Mouse (Mus musculus) cerebellum, adult 2 months (tissue): Measurements from ENCODE around the gene Vil1. TPM values are rescaled to one million over a fixed set of nuclear protein-coding genes. Genes with fewer than 3 reads are reported as not detected.

Source experiments
- DNase-seq, 2 experiments: peaks; one replicate each; pipeline ENCODE4 v3.0.0; 2021
- H3K27ac ChIP-seq: fragments of 200-500 bp; 2 replicates; pipeline ENCODE4 v1.5.1; 2012; ENCODE audit warnings: low read length, control low read depth, inconsistent platforms; ENCODE audit not compliant: insufficient read depth
- H3K27me3 ChIP-seq: fragments of 200-500 bp; 2 replicates; pipeline ENCODE4 v1.6.1; 2012; ENCODE audit warnings: inconsistent platforms, mild to moderate bottlenecking, low read length, moderate library complexity; ENCODE audit not compliant: control insufficient read depth, insufficient read depth
- H3K4me1 ChIP-seq: fragments of 200-500 bp; 2 replicates; pipeline ENCODE4 v1.6.1; 2011; ENCODE audit warnings: low read length; ENCODE audit not compliant: control insufficient read depth, insufficient read depth
- H3K4me3 ChIP-seq: fragments of 200-500 bp; replicated peaks from 2 replicates; pipeline ENCODE3; 2011; ENCODE audit warnings: mild to moderate bottlenecking, low read depth, low read length, control low read depth; ENCODE audit not compliant: insufficient read depth
- CTCF ChIP-seq: fragments of 200-500 bp; IDR thresholded peaks from 2 replicates; pipeline ENCODE4 v1.5.1; 2011; ENCODE audit warnings: low read depth, mild to moderate bottlenecking, control low read depth, low read length, moderate library complexity, borderline replicate concordance; ENCODE audit not compliant: insufficient read depth
- POLR2A ChIP-seq: fragments of 200-500 bp; IDR thresholded peaks from 2 replicates; pipeline ENCODE4 v1.6.1; 2011; ENCODE audit warnings: low read length, control low read depth, borderline replicate concordance; ENCODE audit not compliant: insufficient read depth
- WGBS: fragments of 180-500 bp; shearing (Covaris S2); methylation state at CpG from one replicate; pipeline ENCODE4 v1.1.7; 2018; 5-methylcytosine and 5-hydroxymethylcytosine counted together
- polyA plus RNA-seq: library from polyadenylated mRNA; depleted of rRNA; stranded (reverse); fragments of >200 nt; gene quantifications from 2 replicates; pipeline ENCODE4 v1.2.3, GENCODE M21; 2012; rRNA removed

The Vil1 gene
- 0.39 and 0.59 TPM in 2 replicates for polyA plus RNA-seq

GRCm38 (mm10) chr1:74408589-74409504, at the start of gene Vil1:
TSS of gene Vil1 (plus strand) at chr1:74409376.
- DNase-seq, result no peak
- WGBS, result 59% methylated on average over 12 of the region's 15 CpGs

GRCm38 (mm10) chr1:74359952-74360517, 49.1 kb upstream of the Vil1 start:
- Histone ChIP-seq H3K27ac (no peak overlapping the region), H3K4me3 (no peak overlapping the region), H3K27me3 (no peaks in the 10 kb centered on the region), H3K4me1 (no peaks in the 10 kb centered on the region)
- 91% methylated on average over 5 of the region's 5 CpGs for WGBS
- no peak for DNase-seq
- TF ChIP-seq CTCF (no peak), POLR2A (no peak)

More at GRCm38 (mm10) chr1:74408589-74409504, at the start of gene Vil1:
- Histone ChIP-seq H3K27me3 (no peaks in the 10 kb centered on the region), H3K27ac (no peak within 1 kb of the TSS), H3K4me1 (no peaks in the 10 kb centered on the region), H3K4me3 (no peak within 1 kb of the TSS)
- no peak for TF ChIP-seq CTCF
- no peak for TF ChIP-seq POLR2A

DNA sequence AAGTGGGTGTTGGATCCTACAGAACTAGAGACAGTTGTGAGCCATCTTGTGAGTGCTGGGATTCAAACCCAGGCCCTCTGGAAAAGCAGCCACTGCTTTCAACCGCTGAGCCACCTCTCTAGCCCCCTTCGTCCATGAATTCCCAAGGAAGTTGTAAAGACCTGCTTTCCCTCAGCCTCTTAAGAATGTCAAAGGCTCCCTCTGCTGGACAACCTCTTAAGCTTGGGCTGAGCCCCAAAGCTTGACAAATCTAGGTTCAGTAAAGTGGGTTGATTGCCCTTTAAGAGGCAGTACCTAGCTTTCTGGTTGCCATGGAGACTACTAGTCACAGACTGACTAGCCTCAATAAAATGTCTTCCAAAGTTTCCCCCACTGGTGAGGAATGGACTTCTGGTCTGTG, 47.4 kb upstream of the Vil1 start, which contains the start of gene Catip:
Catip (plus strand) TSS at position 297 of the 400 bp plus-strand sequence.
- Histone ChIP-seq H3K4me1 (no peaks in the 10 kb centered on the region), H3K27ac (no peak within 1 kb of the TSS), H3K27me3 (no peaks in the 10 kb centered on the region), H3K4me3 (no peak within 1 kb of the TSS)
- peak; percentile 70 to 71 for DNase-seq
- 4% methylated on average over 2 of the region's 2 CpGs for WGBS
- peak; percentile 80 for TF ChIP-seq CTCF
- TF ChIP-seq POLR2A, result no peak

GRCm38 (mm10) chr1:74362325-74363229, 46.6 kb upstream of the Vil1 start:
- Histone ChIP-seq H3K4me3 (no peak overlapping the region), H3K27ac (no peak overlapping the region), H3K4me1 (no peaks in the 10 kb centered on the region), H3K27me3 (no peaks in the 10 kb centered on the region)
- no peak for DNase-seq
- 66% methylated on average over 17 of the region's 17 CpGs for WGBS
- TF ChIP-seq POLR2A (no peak), CTCF (no peak)

GRCm38 (mm10) chr1:74363437-74363836, 45.7 kb upstream of the Vil1 start:
- TF ChIP-seq POLR2A (no peak), CTCF (no peak)
- WGBS, result 87% methylated on average over 5 of the region's 5 CpGs
- Histone ChIP-seq H3K27me3 (no peaks in the 10 kb centered on the region), H3K4me1 (no peaks in the 10 kb centered on the region), H3K4me3 (no peak overlapping the region), H3K27ac (no peak overlapping the region)
- no peak for DNase-seq

GRCm38 (mm10) chr1:74364270-74364669, 44.9 kb upstream of the Vil1 start:
- TF ChIP-seq POLR2A, result no peak
- TF ChIP-seq CTCF, result no peak
- DNase-seq, result no peak
- WGBS, result 79% methylated on average over 8 of the region's 8 CpGs
- Histone ChIP-seq H3K27ac (no peak overlapping the region), H3K4me3 (no peak overlapping the region), H3K4me1 (no peaks in the 10 kb centered on the region), H3K27me3 (no peaks in the 10 kb centered on the region)
